Mouse (Mus musculus) telencephalon, adult 2 months (tissue): ENCODE measurements at regions not wholly inside any gene's neighbourhood (a gene's known extent, or its start where the extent isn't known, plus 50 kb on each side); places are given as distances from the start of the nearest gene placed in this dataset.
"Not testable (repeated sequence)": the region's sequence is repeated elsewhere in the genome, so short reads cannot be mapped to it uniquely, and the experiment has no call there.

Experiments used
- DNase-seq: peaks from one replicate; pipeline ENCODE4 v3.0.0-alpha.2; 2011; ENCODE audit warnings: low read depth, low spot score

- DNase-seq, result peak; percentile 16
Measured at GRCm38 (mm10) chr2:44513080-44513724, 414.3 kb downstream of the Gtdc1 start.

- DNase-seq, result peak; percentile 58
Measured at GRCm38 (mm10) chr2:44512334-44512733, 415.1 kb downstream of the Gtdc1 start.

- DNase-seq, result no peak
Measured at GRCm38 (mm10) chr2:44509101-44509500, 418.4 kb downstream of the Gtdc1 start.

GRCm38 (mm10) chr2:44504273-44504672 lies 423.2 kb downstream of the Gtdc1 start:
- no peak for DNase-seq

- not testable (repeated sequence) for DNase-seq
Measured at GRCm38 (mm10) chr2:44490806-44491205, 436.7 kb downstream of the Gtdc1 start.

GRCm38 (mm10) chr2:44490230-44490629 lies 437.2 kb downstream of the Gtdc1 start:
- no peak for DNase-seq

GRCm38 (mm10) chr2:44485880-44486279 lies 441.6 kb downstream of the Gtdc1 start:
- no peak for DNase-seq

GRCm38 (mm10) chr2:44479746-44480145 lies 447.7 kb downstream of the Gtdc1 start:
- no peak for DNase-seq

- no peak for DNase-seq
Measured at GRCm38 (mm10) chr2:44475456-44475855, 452.0 kb downstream of the Gtdc1 start.

GRCm38 (mm10) chr2:44474653-44475052 lies 452.8 kb downstream of the Gtdc1 start:
- no peak for DNase-seq

- no peak for DNase-seq
Measured at GRCm38 (mm10) chr2:44471381-44471780, 456.1 kb downstream of the Gtdc1 start.

- no peak for DNase-seq
Measured at GRCm38 (mm10) chr2:44470953-44471352, 456.5 kb downstream of the Gtdc1 start.

GRCm38 (mm10) chr2:44464631-44465030 lies 462.8 kb downstream of the Gtdc1 start:
- no peak for DNase-seq

GRCm38 (mm10) chr2:44462619-44463329 lies 464.7 kb downstream of the Gtdc1 start:
- no peak for DNase-seq

GRCm38 (mm10) chr2:44461289-44462250 lies 465.9 kb downstream of the Gtdc1 start:
- DNase-seq, result no peak

GRCm38 (mm10) chr2:44449471-44449870 lies 478.0 kb downstream of the Gtdc1 start:
- no peak for DNase-seq
